Mouse (Mus musculus) CD4-positive helper T cell, adult 2 months (primary cell): Measurements from ENCODE around the gene Frem2.

Experiments
- DNase-seq: peaks from one replicate; pipeline ENCODE4 v3.0.0-alpha.2; 2012; ENCODE audit warnings: low read depth, missing footprints, low spot score

Frem2 gene

DNA sequence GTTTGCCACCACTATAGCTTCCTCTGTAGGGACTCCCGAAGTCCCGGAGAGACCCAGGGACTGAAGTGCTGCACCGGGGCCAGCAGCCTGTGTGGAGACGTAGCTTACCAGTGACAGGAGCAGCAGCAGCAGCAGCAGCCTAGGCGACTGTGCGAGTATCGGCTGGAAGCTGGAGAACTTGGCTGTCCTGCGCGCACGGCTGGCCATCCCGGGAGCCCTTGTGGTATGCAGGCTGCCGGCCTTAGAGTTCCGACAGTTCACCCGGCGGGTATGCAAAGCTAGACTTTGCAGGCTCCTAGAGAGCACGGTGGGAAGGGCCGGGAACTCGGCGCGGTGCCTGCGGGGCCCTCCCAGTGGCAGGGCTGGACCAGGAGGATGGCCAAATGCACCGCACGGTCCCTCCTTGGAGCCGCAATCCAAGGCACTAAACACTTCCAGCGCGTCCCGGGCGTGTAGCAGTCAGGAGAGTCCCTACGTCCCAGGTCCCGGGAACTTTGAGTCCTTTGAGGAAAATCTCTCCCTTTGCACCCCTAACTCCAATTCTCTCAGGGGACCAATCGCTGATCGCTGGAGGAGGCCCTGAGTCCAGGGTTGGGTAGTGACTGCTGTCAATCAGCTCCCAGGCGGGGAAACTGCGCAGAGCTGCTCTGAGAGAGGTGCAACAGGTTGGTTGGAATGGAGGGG lies at the start of gene Frem2:
Gene Frem2, minus strand, starts transcription at position 478 of the 684 bp plus-strand sequence.
- no peak for DNase-seq

DNA sequence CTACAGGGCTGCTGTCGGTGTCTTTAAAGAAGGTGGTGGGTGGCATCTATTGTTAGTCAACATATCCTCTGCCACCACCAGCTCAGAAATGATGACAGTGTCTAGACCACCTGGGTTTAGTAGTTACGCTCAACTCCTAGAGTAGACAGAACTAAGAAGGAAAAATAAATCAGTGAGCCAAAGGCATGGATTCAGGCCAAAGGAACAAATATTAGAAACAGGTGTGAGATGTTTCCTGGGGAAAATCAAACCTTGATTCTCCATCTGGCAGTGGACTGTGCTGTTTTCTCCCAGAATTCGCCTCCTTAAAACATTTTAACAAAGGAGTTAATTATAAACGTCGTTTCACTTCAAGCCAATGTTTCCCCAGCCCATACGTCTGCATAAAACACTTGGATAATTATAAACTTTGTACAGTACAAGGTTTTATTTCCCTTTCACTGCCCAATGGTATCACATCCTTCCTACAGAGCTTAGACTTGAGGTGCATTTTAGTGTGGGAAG lies 48.9 kb upstream of the Frem2 start:
- no peak for DNase-seq

GRCm38 (mm10) chr3:53703126-53703505 lies 46.0 kb upstream of the Frem2 start:
- DNase-seq: no peak

- DNase-seq: no peak
Observed at GRCm38 (mm10) chr3:53702421-53703125, 45.4 kb upstream of the Frem2 start.

- no peak for DNase-seq
Observed at GRCm38 (mm10) chr3:53701940-53702339, 44.8 kb upstream of the Frem2 start.

GRCm38 (mm10) chr3:53687776-53688175 lies 30.6 kb upstream of the Frem2 start:
- DNase-seq: no peak

DNA sequence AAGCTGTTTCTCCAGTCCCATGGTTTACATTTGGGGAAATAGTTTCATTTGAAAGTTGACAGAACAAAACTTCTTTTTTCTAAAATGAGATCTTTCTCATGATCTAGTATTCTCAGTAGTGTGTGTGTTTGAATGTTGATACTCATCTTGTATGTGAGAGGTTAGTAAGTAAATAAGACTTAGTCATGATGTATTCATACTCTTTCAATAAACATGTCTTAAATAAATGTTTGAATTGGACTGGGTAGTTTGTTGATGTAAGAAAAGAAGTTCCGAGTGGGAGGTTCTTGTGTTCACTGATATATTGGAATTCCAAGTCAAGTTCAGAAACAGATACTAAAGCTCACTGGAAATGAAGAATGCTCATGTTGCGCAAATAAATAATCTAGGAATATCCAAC lies 25.1 kb upstream of the Frem2 start:
- no peak for DNase-seq

GRCm38 (mm10) chr3:53680816-53681215 lies 23.7 kb upstream of the Frem2 start:
- DNase-seq: no peak

- DNase-seq: no peak
Observed at GRCm38 (mm10) chr3:53674225-53674624, 17.1 kb upstream of the Frem2 start.

- DNase-seq: no peak
Observed at GRCm38 (mm10) chr3:53669736-53670135, 12.6 kb upstream of the Frem2 start.

GRCm38 (mm10) chr3:53657744-53658534 lies 784 bp upstream of the Frem2 start:
- no peak for DNase-seq

GRCm38 (mm10) chr3:53656328-53656877 lies 752 bp downstream of the Frem2 start:
- DNase-seq: no peak

- no peak for DNase-seq
Observed at GRCm38 (mm10) chr3:53655343-53655742, 1.8 kb downstream of the Frem2 start.

GRCm38 (mm10) chr3:53650003-53650748 lies 7.0 kb downstream of the Frem2 start:
- no peak for DNase-seq

- no peak for DNase-seq
Observed at GRCm38 (mm10) chr3:53649425-53649824, 7.7 kb downstream of the Frem2 start.

- no peak for DNase-seq
Observed at GRCm38 (mm10) chr3:53648902-53649301, 8.3 kb downstream of the Frem2 start.

- no peak for DNase-seq
Observed at GRCm38 (mm10) chr3:53635948-53636347, 21.2 kb downstream of the Frem2 start.

DNA sequence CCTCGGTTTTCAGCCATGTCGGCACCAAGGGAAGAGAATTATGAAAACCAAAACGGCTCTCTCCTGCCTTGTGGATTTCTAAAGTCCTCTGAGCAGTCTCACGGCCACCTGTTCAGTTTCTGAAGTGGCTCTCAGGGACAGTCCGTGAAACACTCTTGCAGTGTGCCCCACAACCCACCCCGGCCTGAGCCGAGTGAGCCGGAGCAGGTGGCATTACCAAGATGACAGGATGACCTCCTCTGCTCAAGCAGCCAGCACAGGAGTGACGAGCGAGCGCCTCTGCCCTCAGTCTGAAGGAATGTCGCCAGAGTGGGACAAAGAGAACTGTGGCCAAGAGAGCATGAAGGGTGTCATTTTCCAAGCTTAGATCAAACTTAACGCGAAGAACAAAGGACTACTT lies 26.0 kb downstream of the Frem2 start:
- DNase-seq: no peak

- DNase-seq: no peak
Observed at GRCm38 (mm10) chr3:53630630-53631029, 26.5 kb downstream of the Frem2 start.

GRCm38 (mm10) chr3:53629966-53630365 lies 27.2 kb downstream of the Frem2 start:
- DNase-seq: no peak

- DNase-seq: no peak
Observed at GRCm38 (mm10) chr3:53623222-53623621, 33.9 kb downstream of the Frem2 start.
